Mouse (Mus musculus) urinary bladder, postnatal 36 days (tissue): Measurements from ENCODE around the gene Abcf2.
A peak's percentile ranks its signal among the peaks of the same experiment; 100 is the strongest.

Experiments
- DNase-seq, 2 experiments: peaks; one replicate each; pipeline ENCODE4 v3.0.0; 2022; ENCODE audit warnings: low spot score in 2 of 2, mixed read lengths in 1 of 2

Abcf2 gene

GRCm38 (mm10) chr5:24577183-24577929, at the start of gene Abcf2:
Gene Abcf2, minus strand, starts transcription at chr5:24577467.
- DNase-seq: peak; percentile 99 to 100

- no peak for DNase-seq
Measured at GRCm38 (mm10) chr5:24624822-24625120, 47.5 kb upstream of the Abcf2 start.

- peak in 1 of 2 experiments; percentile 36 for DNase-seq
Measured at GRCm38 (mm10) chr5:24623986-24624821, 46.9 kb upstream of the Abcf2 start, which contains the start of gene Smarcd3. Gene Smarcd3, minus strand, starts transcription at chr5:24624411.

- no peak for DNase-seq
Measured at GRCm38 (mm10) chr5:24623041-24623985, 46.0 kb upstream of the Abcf2 start.

- DNase-seq: no peak
Measured at GRCm38 (mm10) chr5:24622386-24623040, 45.2 kb upstream of the Abcf2 start.

GRCm38 (mm10) chr5:24620626-24621025, 43.4 kb upstream of the Abcf2 start:
- no peak for DNase-seq

- no peak for DNase-seq
Measured at GRCm38 (mm10) chr5:24620116-24620515, 42.8 kb upstream of the Abcf2 start.

GRCm38 (mm10) chr5:24618921-24619320, 41.7 kb upstream of the Abcf2 start:
- DNase-seq: no peak

GRCm38 (mm10) chr5:24615097-24615496, 37.8 kb upstream of the Abcf2 start:
- no peak for DNase-seq

GRCm38 (mm10) chr5:24612302-24612649, 35.0 kb upstream of the Abcf2 start:
- DNase-seq: no peak

GRCm38 (mm10) chr5:24611366-24612301, 34.4 kb upstream of the Abcf2 start:
- DNase-seq: no peak

- no peak for DNase-seq
Measured at GRCm38 (mm10) chr5:24609388-24609787, 32.1 kb upstream of the Abcf2 start.

- DNase-seq: no peak
Measured at GRCm38 (mm10) chr5:24605980-24606665, 28.9 kb upstream of the Abcf2 start.

GRCm38 (mm10) chr5:24605321-24605979, 28.2 kb upstream of the Abcf2 start:
- DNase-seq: no peak

- peak; percentile 75 to 89 for DNase-seq
Measured at GRCm38 (mm10) chr5:24604656-24605100, 27.4 kb upstream of the Abcf2 start.

GRCm38 (mm10) chr5:24604080-24604655, 26.9 kb upstream of the Abcf2 start:
- DNase-seq: no peak

GRCm38 (mm10) chr5:24603431-24604010, 26.3 kb upstream of the Abcf2 start:
- DNase-seq: no peak

GRCm38 (mm10) chr5:24602751-24603343, 25.6 kb upstream of the Abcf2 start:
- peak; percentile 89 to 90 for DNase-seq
